Mouse (Mus musculus): ENCODE measurements around the gene Defb25.
A peak's percentile ranks its signal among the peaks of the same experiment; 100 is the strongest.
"Not testable (repeated sequence)": the region's sequence is repeated elsewhere in the genome, so short reads cannot be mapped to it uniquely, and the experiment has no call there.

Defb25 gene

GRCm38 (mm10) chr2:152622953-152623352, at the start of gene Defb25:
Defb25 (minus strand) TSS chr2:152623053.
- no peak for DNase-seq (ENCODE audit: low spot score in 2 of 2)

- DNase-seq (ENCODE audit: low spot score in 2 of 2), result no peak
Observed at GRCm38 (mm10) chr2:152672166-152672565, 49.3 kb upstream of the Defb25 start.

GRCm38 (mm10) chr2:152671642-152671999, 48.8 kb upstream of the Defb25 start:
- DNase-seq (ENCODE audit: low spot score in 2 of 2), result peak in 1 of 2 experiments; percentile 37

- no peak for DNase-seq (ENCODE audit: low spot score in 2 of 2)
Observed at GRCm38 (mm10) chr2:152670983-152671641, 48.3 kb upstream of the Defb25 start.

GRCm38 (mm10) chr2:152669639-152670484, 47.0 kb upstream of the Defb25 start:
- no peak for DNase-seq (ENCODE audit: low spot score in 2 of 2)

GRCm38 (mm10) chr2:152669256-152669638, 46.4 kb upstream of the Defb25 start, which contains the start of gene H13:
H13 (plus strand) TSS chr2:152669461.
- DNase-seq (ENCODE audit: low spot score in 2 of 2), result peak; percentile 87 to 88

GRCm38 (mm10) chr2:152666191-152666590, 43.3 kb upstream of the Defb25 start:
- not testable (repeated sequence) for DNase-seq (ENCODE audit: low spot score in 2 of 2)

- DNase-seq (ENCODE audit: low spot score in 2 of 2), result no peak
Observed at GRCm38 (mm10) chr2:152661163-152661562, 38.3 kb upstream of the Defb25 start.

- DNase-seq (ENCODE audit: low spot score in 2 of 2), result no peak
Observed at GRCm38 (mm10) chr2:152657398-152657797, 34.5 kb upstream of the Defb25 start.

- DNase-seq (ENCODE audit: low spot score in 2 of 2), result peak; percentile 74 to 82
Observed at GRCm38 (mm10) chr2:152653874-152654715, 31.2 kb upstream of the Defb25 start.

GRCm38 (mm10) chr2:152652901-152653620, 30.2 kb upstream of the Defb25 start:
- no peak for DNase-seq (ENCODE audit: low spot score in 2 of 2)

GRCm38 (mm10) chr2:152639406-152640113, 16.7 kb upstream of the Defb25 start:
- no peak for DNase-seq (ENCODE audit: low spot score in 2 of 2)

GRCm38 (mm10) chr2:152638865-152639264, 16.0 kb upstream of the Defb25 start:
- no peak for DNase-seq (ENCODE audit: low spot score in 2 of 2)

GRCm38 (mm10) chr2:152637381-152637780, 14.5 kb upstream of the Defb25 start:
- DNase-seq (ENCODE audit: low spot score in 2 of 2), result no peak

GRCm38 (mm10) chr2:152637006-152637322, 14.1 kb upstream of the Defb25 start:
- DNase-seq (ENCODE audit: low spot score in 2 of 2), result no peak

GRCm38 (mm10) chr2:152636246-152637005, 13.6 kb upstream of the Defb25 start:
- no peak for DNase-seq (ENCODE audit: low spot score in 2 of 2)

- DNase-seq (ENCODE audit: low spot score in 2 of 2), result no peak
Observed at GRCm38 (mm10) chr2:152634311-152634710, 11.5 kb upstream of the Defb25 start.

- DNase-seq (ENCODE audit: low spot score in 2 of 2), result no peak
Observed at GRCm38 (mm10) chr2:152633334-152633733, 10.5 kb upstream of the Defb25 start.

- DNase-seq (ENCODE audit: low spot score in 2 of 2), result no peak
Observed at GRCm38 (mm10) chr2:152629904-152630303, 7.1 kb upstream of the Defb25 start.

- no peak for DNase-seq (ENCODE audit: low spot score in 2 of 2)
Observed at GRCm38 (mm10) chr2:152629239-152629638, 6.4 kb upstream of the Defb25 start.

Measured in right cerebral cortex, postnatal 36 days (tissue).